Mouse (Mus musculus): ENCODE results near the gene Gm6164.
"Not testable (repeated sequence)": the region's sequence is repeated elsewhere in the genome, so short reads cannot be mapped to it uniquely, and the experiment has no call there.

The Gm6164 gene

GRCm38 (mm10) chr7:20205507-20205906, at the start of gene Gm6164:
Gene Gm6164 (minus strand): TSS chr7:20205607.
- DNase-seq, result not testable (repeated sequence)

DNA sequence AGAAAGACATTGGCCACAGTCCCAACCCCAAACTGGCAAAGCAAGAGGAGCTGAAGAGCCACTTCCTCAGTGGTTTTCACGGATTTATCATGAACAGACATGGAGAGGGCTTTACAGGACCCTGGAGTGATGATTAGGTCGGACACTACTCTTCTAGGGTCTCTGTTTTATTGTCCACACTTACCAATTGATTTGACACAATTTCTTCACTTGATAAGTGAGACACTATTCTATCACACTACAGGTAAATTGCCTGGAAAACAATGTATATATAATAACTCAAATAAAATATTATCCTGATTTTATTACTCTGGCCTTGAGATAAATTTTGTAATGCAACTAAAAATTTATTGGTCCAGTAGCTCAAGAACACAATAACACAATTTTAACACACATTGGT, 28.3 kb upstream of the Gm6164 start, which contains the start of gene Gm4498:
Gm4498 (minus strand) TSS at position 101 of the 400 bp plus-strand sequence.
- not testable (repeated sequence) for DNase-seq

- not testable (repeated sequence) for DNase-seq
Measured at GRCm38 (mm10) chr7:20193410-20193809, 12.0 kb downstream of the Gm6164 start, which contains the start of gene Vmn1r95. Gene Vmn1r95 (plus strand): TSS chr7:20193710.

DNA sequence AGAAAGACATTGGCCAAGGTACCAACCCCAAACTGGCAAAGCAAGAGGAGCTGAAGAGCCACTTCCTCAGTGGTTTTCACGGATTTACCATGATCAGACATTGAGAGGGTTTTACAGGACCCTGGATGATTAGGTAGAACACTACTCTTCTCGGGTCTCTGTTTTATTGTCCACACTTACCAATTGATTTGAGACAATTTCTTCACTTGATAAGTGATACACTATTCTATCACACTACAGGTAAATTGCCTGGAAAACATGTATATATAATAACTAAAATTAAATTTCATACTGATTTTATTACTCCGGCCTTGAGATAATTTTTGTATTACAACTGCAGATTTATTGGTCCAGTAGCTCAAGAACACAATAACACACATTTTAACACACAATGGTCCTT, 37.1 kb downstream of the Gm6164 start, which contains the start of gene Vmn1r94:
Vmn1r94 (minus strand) TSS at position 101 of the 400 bp plus-strand sequence.
- not testable (repeated sequence) for DNase-seq
